Mouse (Mus musculus): ENCODE data around the gene Adcy6. TPM values are rescaled to one million over a fixed set of nuclear protein-coding genes. Genes with fewer than 3 reads are reported as not detected.

Gene Adcy6
- total RNA-seq, 1 experiment, result 15.3 TPM

DNA sequence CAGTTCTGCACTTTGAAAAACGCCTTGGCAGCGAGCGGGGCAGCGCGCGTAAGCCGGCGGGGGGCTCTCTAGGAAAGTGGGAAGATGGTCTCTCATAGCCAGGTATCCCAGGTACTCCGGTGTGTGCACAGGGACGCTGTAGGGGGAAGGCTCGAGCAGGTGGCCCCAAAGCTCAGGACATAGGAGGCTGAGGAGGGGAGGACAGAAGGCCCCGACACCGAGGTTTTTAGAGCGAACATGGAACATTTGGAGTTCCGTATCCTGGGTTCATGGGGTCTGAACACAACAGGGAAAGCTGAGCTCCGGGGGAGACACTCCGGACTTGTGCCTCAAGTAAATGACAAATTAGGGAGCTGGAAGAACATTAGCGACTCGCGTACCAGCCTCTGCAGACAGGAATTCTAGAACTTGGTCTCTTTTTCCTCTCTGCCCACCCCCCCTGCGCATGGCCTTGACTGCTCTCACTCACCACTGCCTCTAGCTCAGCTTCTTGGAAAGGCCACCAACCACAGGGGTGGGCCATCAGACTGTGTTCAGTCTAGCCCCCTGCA lies 25.5 kb upstream of the Adcy6 start:
- Histone ChIP-seq H3K9ac (ENCODE audit: insufficient read depth, low read depth, low read length, poor library complexity, severe bottlenecking) (peak overlapping the region; percentile 48; the same call in 1 of the 2 replicates), H3K36me3 (ENCODE audit: control insufficient read depth, insufficient read depth, low read length, poor library complexity, severe bottlenecking) (peaks cover 5% of the 10 kb centered on the region), H3K27ac (ENCODE audit: insufficient read depth, low read depth, low read length, poor library complexity, severe bottlenecking) (peak overlapping the region; percentile 14; the same call in 1 of the 2 replicates), H3K4me1 (ENCODE audit: control insufficient read depth in 2 of 2, insufficient read depth in 2 of 2, low read length in 2 of 2, poor library complexity in 1 of 2) (peaks cover 11 to 42% of the 10 kb centered on the region in 2 experiments), H3K9me3 (ENCODE audit: control insufficient read depth, insufficient read depth, low read depth, low read length) (no peaks in the 10 kb centered on the region), H3K4me3 (ENCODE audit: insufficient read depth in 1 of 2, low read depth in 1 of 2, low read length in 2 of 2, poor library complexity in 1 of 2, severe bottlenecking in 1 of 2) (peak overlapping the region; percentile 79 to 93)
- in situ Hi-C loops (cut with MboI; ENCODE audit: low sequenced_read_pairs in 2 of 2, unreplicated experiment in 2 of 2), result no loop called here
- no peak for DNase-seq (ENCODE audit: low read depth, low spot score)
- TF ChIP-seq CHD2 (IDR thresholded peaks at IDR 0.05; ENCODE audit: low read depth, low read length) (no peak), HCFC1 (IDR thresholded peaks at IDR 0.05; ENCODE audit: borderline replicate concordance, insufficient read depth, low read length) (no peak), ZNF384 (IDR thresholded peaks at IDR 0.05; ENCODE audit: low read depth, low read length) (no peak), MAFK (IDR thresholded peaks at IDR 0.05; ENCODE audit: insufficient read depth, low read depth, low read length) (no peak), ZC3H11A (IDR thresholded peaks at IDR 0.05; ENCODE audit: borderline replicate concordance, low read depth, low read length) (no peak)

DNA sequence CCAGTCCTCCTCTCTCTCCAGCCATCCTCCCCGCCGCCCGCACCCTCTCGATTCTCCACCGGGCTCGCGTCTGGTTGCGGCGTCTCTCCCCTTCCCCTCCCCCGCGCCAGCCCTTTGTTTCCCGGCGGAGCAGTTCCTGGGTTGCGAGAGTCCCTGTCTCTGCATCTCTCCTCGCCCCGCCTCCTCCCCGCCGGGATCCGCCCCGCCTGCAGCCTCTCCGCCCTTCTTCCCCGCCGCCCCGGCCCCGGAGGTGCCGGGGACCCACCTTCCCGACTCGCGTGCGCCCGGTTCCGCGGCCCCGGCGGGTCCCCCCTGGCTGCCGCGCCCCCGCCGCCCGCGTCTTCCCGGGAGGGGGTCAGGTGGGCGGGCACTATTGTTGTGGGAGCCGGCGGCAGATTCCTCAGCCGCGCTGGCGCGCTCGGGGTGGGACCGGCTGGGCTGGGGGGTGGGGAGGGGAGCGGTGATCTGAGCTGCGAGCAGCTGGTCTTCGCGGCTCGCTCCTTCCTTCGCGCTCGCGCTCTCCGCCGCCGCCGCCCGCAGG lies 24.7 kb upstream of the Adcy6 start:
- Histone ChIP-seq H3K4me1 (ENCODE audit: control insufficient read depth in 2 of 2, insufficient read depth in 2 of 2, low read length in 2 of 2, poor library complexity in 1 of 2) (peaks cover 10 to 43% of the 10 kb centered on the region in 2 experiments), H3K36me3 (ENCODE audit: control insufficient read depth, insufficient read depth, low read length, poor library complexity, severe bottlenecking) (peaks cover 3% of the 10 kb centered on the region; the same call in 1 of the 2 replicates), H3K27ac (ENCODE audit: insufficient read depth, low read depth, low read length, poor library complexity, severe bottlenecking) (peak overlapping the region; percentile 76), H3K9me3 (ENCODE audit: control insufficient read depth, insufficient read depth, low read depth, low read length) (no peaks in the 10 kb centered on the region), H3K9ac (ENCODE audit: insufficient read depth, low read depth, low read length, poor library complexity, severe bottlenecking) (peak overlapping the region; percentile 78), H3K4me3 (ENCODE audit: insufficient read depth in 1 of 2, low read depth in 1 of 2, low read length in 2 of 2, poor library complexity in 1 of 2, severe bottlenecking in 1 of 2) (peak overlapping the region; percentile 79 to 93)
- TF ChIP-seq ZNF384 (IDR thresholded peaks at IDR 0.05; ENCODE audit: low read depth, low read length), result no peak
- no peak for TF ChIP-seq MAFK (IDR thresholded peaks at IDR 0.05; ENCODE audit: insufficient read depth, low read depth, low read length)
- no peak for TF ChIP-seq ZC3H11A (IDR thresholded peaks at IDR 0.05; ENCODE audit: borderline replicate concordance, low read depth, low read length)
- peak; percentile 37; the same call in 1 of the 2 replicates for TF ChIP-seq CHD2 (IDR thresholded peaks at IDR 0.05; ENCODE audit: low read depth, low read length)
- peak; percentile 83 for DNase-seq (ENCODE audit: low read depth, low spot score)
- in situ Hi-C loops (cut with MboI; ENCODE audit: low sequenced_read_pairs in 2 of 2, unreplicated experiment in 2 of 2), result no loop called here

DNA sequence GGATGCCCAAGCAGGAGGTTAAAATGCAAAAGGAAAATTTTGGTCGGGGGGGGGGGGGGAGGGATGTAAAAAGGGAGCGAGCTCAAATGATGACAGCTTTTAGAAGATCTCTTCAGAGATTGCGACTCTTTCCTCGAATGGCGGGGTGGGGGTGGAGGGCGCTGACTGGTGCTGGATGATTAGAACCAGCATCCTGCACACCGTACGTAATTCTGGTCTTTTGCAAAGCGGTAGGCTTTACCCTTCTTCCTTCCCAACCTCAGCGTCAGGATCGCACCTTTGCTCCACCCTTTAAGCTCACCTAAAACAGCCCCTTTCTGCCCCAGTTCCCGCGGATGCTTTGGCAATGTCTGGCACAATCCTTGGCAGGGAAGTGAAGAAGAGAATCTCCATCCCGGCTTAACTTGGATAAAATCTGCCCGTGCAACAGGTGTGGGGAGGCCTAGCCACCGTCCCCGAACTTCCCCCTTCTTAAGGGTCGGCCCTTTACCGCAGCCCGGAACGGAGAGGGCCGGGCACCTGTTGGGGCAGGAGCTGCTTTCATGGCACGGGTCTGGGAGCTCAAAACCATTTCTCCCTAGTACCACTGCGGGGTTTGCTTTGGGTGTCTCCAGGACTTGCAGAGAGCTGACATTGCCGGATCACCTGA lies 24.1 kb upstream of the Adcy6 start:
- Histone ChIP-seq H3K4me1 (ENCODE audit: control insufficient read depth in 2 of 2, insufficient read depth in 2 of 2, low read length in 2 of 2, poor library complexity in 1 of 2) (peaks cover 10 to 45% of the 10 kb centered on the region in 2 experiments), H3K27ac (ENCODE audit: insufficient read depth, low read depth, low read length, poor library complexity, severe bottlenecking) (0 out of 2 replicates have a peak overlapping the region, but pooled peaks have one; percentile 76), H3K4me3 (ENCODE audit: insufficient read depth in 1 of 2, low read depth in 1 of 2, low read length in 2 of 2, poor library complexity in 1 of 2, severe bottlenecking in 1 of 2) (peak overlapping the region; percentile 79 to 93), H3K9me3 (ENCODE audit: control insufficient read depth, insufficient read depth, low read depth, low read length) (no peaks in the 10 kb centered on the region), H3K9ac (ENCODE audit: insufficient read depth, low read depth, low read length, poor library complexity, severe bottlenecking) (peak overlapping the region; percentile 78; the same call in 1 of the 2 replicates), H3K36me3 (ENCODE audit: control insufficient read depth, insufficient read depth, low read length, poor library complexity, severe bottlenecking) (no peaks in the 10 kb centered on the region)
- DNase-seq (ENCODE audit: low read depth, low spot score), result no peak
- TF ChIP-seq ZC3H11A (IDR thresholded peaks at IDR 0.05; ENCODE audit: borderline replicate concordance, low read depth, low read length) (no peak), CHD2 (IDR thresholded peaks at IDR 0.05; ENCODE audit: low read depth, low read length) (no peak), ZNF384 (IDR thresholded peaks at IDR 0.05; ENCODE audit: low read depth, low read length) (no peak), HCFC1 (IDR thresholded peaks at IDR 0.05; ENCODE audit: borderline replicate concordance, insufficient read depth, low read length) (no peak), MAFK (IDR thresholded peaks at IDR 0.05; ENCODE audit: insufficient read depth, low read depth, low read length) (no peak)
- in situ Hi-C loops (cut with MboI; ENCODE audit: low sequenced_read_pairs in 2 of 2, unreplicated experiment in 2 of 2), result no loop called here

DNA sequence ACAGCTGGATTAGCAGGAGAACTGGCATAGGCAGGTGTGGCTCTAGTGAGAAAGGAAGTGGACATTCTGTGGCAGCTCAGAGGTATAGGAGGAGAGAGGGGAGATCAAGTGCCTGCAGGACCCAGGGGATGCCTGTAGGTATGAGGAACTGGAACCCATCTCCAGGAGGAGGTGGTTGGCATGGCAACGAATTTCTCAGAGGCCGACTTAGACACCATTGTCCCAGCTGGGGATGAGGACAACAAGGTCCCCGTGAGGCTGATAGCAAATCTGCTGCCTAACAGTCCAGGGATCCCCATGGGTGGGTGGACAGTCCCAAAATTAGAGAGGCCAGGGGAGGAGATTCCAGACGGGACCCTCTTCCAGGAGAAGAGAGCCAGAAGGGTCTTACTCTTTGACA lies 23.0 kb upstream of the Adcy6 start:
- H3K4me1 ChIP-seq (ENCODE audit: control insufficient read depth in 2 of 2, insufficient read depth in 2 of 2, low read length in 2 of 2, poor library complexity in 1 of 2), result peaks cover 10 to 50% of the 10 kb centered on the region in 2 experiments
- in situ Hi-C loops (cut with MboI; ENCODE audit: low sequenced_read_pairs in 2 of 2, unreplicated experiment in 2 of 2), result no loop called here
- TF ChIP-seq ZC3H11A (IDR thresholded peaks at IDR 0.05; ENCODE audit: borderline replicate concordance, low read depth, low read length) (no peak), ZNF384 (IDR thresholded peaks at IDR 0.05; ENCODE audit: low read depth, low read length) (no peak), CHD2 (IDR thresholded peaks at IDR 0.05; ENCODE audit: low read depth, low read length) (no peak), MAFK (IDR thresholded peaks at IDR 0.05; ENCODE audit: insufficient read depth, low read depth, low read length) (no peak), HCFC1 (IDR thresholded peaks at IDR 0.05; ENCODE audit: borderline replicate concordance, insufficient read depth, low read length) (no peak)
- no peak overlapping the region for H3K4me3 ChIP-seq (ENCODE audit: insufficient read depth in 1 of 2, low read depth in 1 of 2, low read length in 2 of 2, poor library complexity in 1 of 2, severe bottlenecking in 1 of 2)
- DNase-seq (ENCODE audit: low read depth, low spot score), result no peak
- no peak overlapping the region for H3K27ac ChIP-seq (ENCODE audit: insufficient read depth, low read depth, low read length, poor library complexity, severe bottlenecking)
- H3K36me3 ChIP-seq (ENCODE audit: control insufficient read depth, insufficient read depth, low read length, poor library complexity, severe bottlenecking), result no peaks in the 10 kb centered on the region
- no peaks in the 10 kb centered on the region for H3K9me3 ChIP-seq (ENCODE audit: control insufficient read depth, insufficient read depth, low read depth, low read length)
- peak overlapping the region; percentile 15; the same call in 1 of the 2 replicates for H3K9ac ChIP-seq (ENCODE audit: insufficient read depth, low read depth, low read length, poor library complexity, severe bottlenecking)
